Mouse (Mus musculus): Measurements from ENCODE around the gene Prmt2.

GRCm38 (mm10) chr10:76253079-76253478 lies 15.4 kb upstream of the Prmt2 start:
- TF ChIP-seq EP300 (IDR thresholded peaks at IDR 0.05; ENCODE audit: low read depth) = no peak
- no peak for TF ChIP-seq CTCF (IDR thresholded peaks at IDR 0.05; ENCODE audit: low read depth)

All from heart, postnatal 0 days (tissue).